In the genomic region with DNA sequence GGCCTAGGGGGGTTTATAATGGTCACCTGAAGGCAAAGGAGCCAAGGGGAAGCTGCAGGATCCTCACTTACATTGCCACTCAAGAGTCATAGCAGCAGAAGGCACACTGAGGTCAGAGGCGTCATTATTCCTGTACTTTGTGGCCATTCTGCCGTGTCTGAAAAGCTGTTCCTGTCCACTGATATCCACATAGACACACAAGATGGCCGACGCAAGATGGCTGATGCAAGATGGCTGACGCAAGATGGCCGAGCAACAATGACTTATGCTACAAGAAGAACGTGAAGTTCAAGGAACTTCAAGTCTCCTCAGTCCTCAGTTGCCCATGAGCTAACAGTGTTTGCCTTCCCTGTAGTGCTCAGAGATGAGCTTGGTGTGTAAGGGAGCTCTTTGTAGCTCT, we compare ENCODE assay signal across 18 mouse cellular contexts.
"Had no signal": no experiment of that assay in that cellular context is flagged by ENCODE, and none has a peak within 500 bp of the region (broad histone marks: within the 10 kb centered on the region; RNA-seq: fewer than 3 reads in every experiment).

No protein-coding gene starts in this region.

- H3K27me3 ChIP-seq: lung, embryonic 15.5 days; neural tube, embryonic 12.5 days had no signal

- DNase-seq: liver, postnatal 0 days; lung, adult 2 months; lung, postnatal 14 days; lung, postnatal 36 days; midbrain, embryonic 14.5 days; right cerebral cortex, postnatal 25 days; right cerebral cortex, postnatal 4 days; spleen, adult 18-20 months; thymus, adult 18-20 months; thymus, postnatal 14 days; thymus, postnatal 36 days had no signal

- ATAC-seq: liver, postnatal 0 days; lung, postnatal 0 days; midbrain, embryonic 16.5 days had no signal

- H3K4me2 ChIP-seq: lung, embryonic 15.5 days; midbrain, embryonic 12.5 days; neural tube, embryonic 12.5 days had no signal

- H3K36me3 ChIP-seq: lung, embryonic 15.5 days; midbrain, embryonic 10.5 days; midbrain, embryonic 12.5 days; neural tube, embryonic 12.5 days had no signal

- H3K27ac ChIP-seq: lung, embryonic 15.5 days; macrophage; midbrain, embryonic 10.5 days; midbrain, embryonic 12.5 days; neural tube, embryonic 12.5 days had no signal

- H3K4me3 ChIP-seq: lung, embryonic 15.5 days; midbrain, embryonic 10.5 days; midbrain, embryonic 12.5 days; neural tube, embryonic 12.5 days had no signal

- H3K9me3 ChIP-seq: lung, embryonic 15.5 days; midbrain, embryonic 10.5 days; midbrain, embryonic 12.5 days; neural tube, embryonic 12.5 days had no signal

- H3K9ac ChIP-seq: liver, postnatal 0 days; lung, embryonic 15.5 days; midbrain, embryonic 12.5 days; neural tube, embryonic 12.5 days had no signal
